Mouse (Mus musculus): ENCODE results near the gene Mkrn2os. TPM values are rescaled to one million over a fixed set of nuclear protein-coding genes. Genes with fewer than 3 reads are reported as not detected.
A peak's percentile ranks its signal among the peaks of the same experiment; 100 is the strongest.

Gene Mkrn2os
- polyA plus RNA-seq, 1 experiment from 2014 or later: 0.34 TPM

GRCm38 (mm10) chr6:115577941-115578340, 14.4 kb downstream of the Mkrn2os start:
- no peaks in the 10 kb centered on the region for H3K27me3 ChIP-seq (replicated peaks)
- 91% methylated on average over 9 of the region's 9 CpGs for WGBS
- no peaks in the 10 kb centered on the region for H3K4me1 ChIP-seq
- H3K9ac ChIP-seq: no peak overlapping the region
- H3K4me2 ChIP-seq (replicated peaks): no peak overlapping the region
- no peak for ATAC-seq (ENCODE audit: low FRiP score, low read depth)
- H3K4me3 ChIP-seq: no peak overlapping the region
- peaks cover 64% of the 10 kb centered on the region for H3K36me3 ChIP-seq
- no peaks in the 10 kb centered on the region for H3K9me3 ChIP-seq
- H3K27ac ChIP-seq: no peak overlapping the region

GRCm38 (mm10) chr6:115577407-115577806, 15.0 kb downstream of the Mkrn2os start:
- H3K4me1 ChIP-seq: no peaks in the 10 kb centered on the region
- WGBS: 86% methylated on average over 5 of the region's 5 CpGs
- no peaks in the 10 kb centered on the region for H3K27me3 ChIP-seq (replicated peaks)
- no peaks in the 10 kb centered on the region for H3K9me3 ChIP-seq
- peaks cover 69% of the 10 kb centered on the region for H3K36me3 ChIP-seq
- H3K27ac ChIP-seq: no peak overlapping the region
- H3K4me3 ChIP-seq: no peak overlapping the region
- no peak overlapping the region for H3K4me2 ChIP-seq (replicated peaks)
- ATAC-seq (ENCODE audit: low FRiP score, low read depth): no peak
- H3K9ac ChIP-seq: no peak overlapping the region

DNA sequence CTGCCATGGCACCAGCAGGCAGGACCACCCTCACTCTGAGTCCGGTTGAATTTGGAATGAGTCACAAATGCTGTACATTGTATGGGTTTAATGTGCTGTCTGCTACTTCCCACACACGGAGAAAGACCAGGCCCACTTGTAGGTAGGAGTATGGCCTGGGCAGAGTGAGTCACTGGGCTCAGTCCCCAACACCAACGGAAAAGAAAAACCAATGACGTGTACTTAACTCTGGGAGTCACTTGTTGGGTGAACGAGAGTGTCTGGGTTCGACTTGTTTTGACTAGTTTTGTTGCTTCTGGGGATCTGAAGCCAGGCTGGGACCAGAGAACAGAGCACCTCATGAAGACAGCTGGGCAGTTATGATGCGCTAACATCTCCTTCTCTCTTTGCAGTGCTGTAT, 18.2 kb downstream of the Mkrn2os start:
- WGBS: 94% methylated on average over 7 of the region's 7 CpGs

DNA sequence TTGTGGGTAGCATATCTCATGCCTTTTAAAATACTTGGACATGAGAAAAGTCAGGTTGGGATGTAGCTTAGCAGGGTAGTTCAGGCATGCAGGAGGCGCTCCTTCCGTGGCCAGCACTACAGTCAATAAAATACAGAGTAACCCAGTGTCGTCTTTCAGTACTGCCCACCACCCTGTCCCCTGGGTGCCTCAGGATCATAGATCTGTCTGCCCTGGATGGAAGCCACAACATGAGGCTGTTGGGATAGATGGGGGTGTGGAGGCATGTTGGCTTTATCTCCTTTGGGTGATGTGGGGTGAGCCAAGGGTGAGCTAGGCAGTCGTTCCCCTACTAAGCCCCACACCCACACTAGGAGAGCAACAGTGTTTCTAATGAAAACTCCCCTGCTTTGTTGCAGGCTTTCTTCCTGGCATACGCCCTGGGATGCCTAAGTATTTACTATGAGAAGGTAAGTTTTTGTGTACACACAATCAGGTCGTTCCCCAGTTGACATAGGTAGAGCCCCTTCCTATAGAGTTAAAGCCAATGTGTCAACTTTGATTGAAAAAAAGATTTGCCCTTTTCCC, 26.8 kb downstream of the Mkrn2os start:
- H3K9ac ChIP-seq: no peak overlapping the region
- H3K9me3 ChIP-seq: no peaks in the 10 kb centered on the region; the same call in 1 of the 2 replicates
- H3K27ac ChIP-seq: no peak overlapping the region
- no peaks in the 10 kb centered on the region for H3K4me1 ChIP-seq
- H3K36me3 ChIP-seq: peaks cover 56% of the 10 kb centered on the region
- no peak overlapping the region for H3K4me2 ChIP-seq (replicated peaks)
- ATAC-seq (ENCODE audit: low FRiP score, low read depth): no peak
- no peak overlapping the region for H3K4me3 ChIP-seq
- H3K27me3 ChIP-seq (replicated peaks): no peaks in the 10 kb centered on the region
- 90% methylated on average over 6 of the region's 6 CpGs for WGBS

More for the DNA sequence above, 18.2 kb downstream of the Mkrn2os start:
- Histone ChIP-seq H3K36me3 (peaks cover 76% of the 10 kb centered on the region), H3K9me3 (no peaks in the 10 kb centered on the region), H3K27me3 (replicated peaks) (no peaks in the 10 kb centered on the region), H3K4me3 (no peak overlapping the region), H3K4me2 (replicated peaks) (no peak overlapping the region), H3K9ac (no peak overlapping the region), H3K4me1 (no peaks in the 10 kb centered on the region), H3K27ac (no peak overlapping the region)
- ATAC-seq (ENCODE audit: low FRiP score, low read depth): no peak

DNA sequence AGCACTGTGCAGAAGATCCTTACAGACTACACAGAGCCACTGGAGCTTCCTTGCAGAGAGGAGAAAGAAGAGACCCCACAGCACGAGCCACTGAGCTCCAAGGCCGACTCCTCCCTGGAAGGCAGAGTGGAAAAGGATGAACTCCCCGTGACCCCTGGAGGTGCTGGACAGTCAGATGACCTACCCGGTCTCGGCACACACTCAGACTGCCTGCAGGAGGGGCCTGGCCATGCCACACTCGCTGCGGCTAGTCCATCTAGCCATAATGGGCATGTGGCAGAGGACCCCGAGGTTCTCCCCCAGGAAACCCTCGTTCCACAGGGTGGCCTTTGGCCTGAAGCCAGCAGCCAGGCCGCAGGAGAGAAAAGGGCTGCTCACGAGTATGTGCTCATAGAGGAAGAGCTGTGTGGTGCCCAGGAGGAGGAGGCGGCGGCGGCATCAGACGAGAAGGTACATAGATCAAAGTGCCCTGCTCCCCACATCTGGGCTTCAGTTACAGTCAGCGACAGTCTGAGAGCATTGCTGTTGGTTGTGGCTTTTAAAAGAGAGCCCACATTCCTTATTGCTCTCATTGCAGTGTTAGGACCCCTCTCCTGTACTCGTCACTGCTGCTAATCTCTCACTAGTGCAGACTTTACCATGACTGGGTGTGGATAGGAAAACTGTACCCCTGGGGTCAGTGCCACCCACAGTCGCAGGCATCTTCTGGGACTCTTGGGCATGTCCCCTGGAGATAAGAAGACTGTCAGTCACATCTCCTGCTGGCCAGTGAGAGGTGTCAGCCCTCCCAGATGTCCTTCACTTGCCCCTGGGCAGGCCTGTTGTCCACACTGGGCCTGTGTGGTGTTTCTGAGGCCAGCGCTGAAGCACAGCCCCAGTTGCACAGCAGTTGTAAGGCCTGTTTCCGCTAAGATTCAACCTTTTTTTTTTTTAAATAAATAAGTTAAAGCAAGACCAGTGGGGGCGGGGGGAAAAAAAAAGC, 32.4 kb downstream of the Mkrn2os start:
- Histone ChIP-seq H3K9me3 (no peaks in the 10 kb centered on the region), H3K36me3 (peaks cover 42% of the 10 kb centered on the region), H3K4me1 (no peaks in the 10 kb centered on the region), H3K4me2 (replicated peaks) (no peak overlapping the region), H3K27ac (no peak overlapping the region), H3K27me3 (replicated peaks) (no peaks in the 10 kb centered on the region), H3K9ac (no peak overlapping the region), H3K4me3 (no peak overlapping the region)
- ATAC-seq (ENCODE audit: low FRiP score, low read depth): no peak
- 77% methylated on average over 21 of the region's 21 CpGs for WGBS

- H3K4me3 ChIP-seq: no peak overlapping the region
- no peak overlapping the region for H3K4me2 ChIP-seq (replicated peaks)
- H3K27me3 ChIP-seq (replicated peaks): no peaks in the 10 kb centered on the region
- peaks cover 48% of the 10 kb centered on the region for H3K36me3 ChIP-seq
- no peak for ATAC-seq (ENCODE audit: low FRiP score, low read depth)
- no peak overlapping the region for H3K9ac ChIP-seq
- no peak overlapping the region for H3K27ac ChIP-seq
- no peaks in the 10 kb centered on the region for H3K4me1 ChIP-seq
- no peaks in the 10 kb centered on the region for H3K9me3 ChIP-seq
- WGBS: 96% methylated on average over 2 of the region's 2 CpGs
Observed at GRCm38 (mm10) chr6:115558176-115558575, 34.2 kb downstream of the Mkrn2os start.

DNA sequence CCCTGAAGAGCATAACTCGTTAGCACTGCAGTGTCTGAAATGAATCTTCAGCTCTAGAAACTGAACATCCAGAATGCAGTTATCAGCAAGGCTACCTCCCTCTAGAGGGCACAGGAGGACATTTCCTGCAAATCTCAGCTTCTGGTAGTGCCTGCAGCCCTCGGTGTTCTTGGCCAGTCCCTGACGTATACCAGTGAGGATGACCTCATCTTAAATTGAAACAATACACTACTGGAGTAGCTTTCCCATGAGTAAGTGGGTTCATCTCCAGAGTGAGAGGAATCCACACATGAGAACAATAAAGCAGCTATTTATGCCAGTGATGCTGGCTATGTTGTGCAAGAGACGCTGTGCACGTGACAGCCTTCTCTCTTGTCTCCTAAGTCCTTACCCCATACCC, 36.9 kb downstream of the Mkrn2os start:
- H3K9ac ChIP-seq: no peak overlapping the region
- no peaks in the 10 kb centered on the region for H3K27me3 ChIP-seq (replicated peaks)
- WGBS: 89% methylated on average over 5 of the region's 5 CpGs
- peaks cover 60% of the 10 kb centered on the region for H3K36me3 ChIP-seq
- H3K4me1 ChIP-seq: no peaks in the 10 kb centered on the region
- H3K9me3 ChIP-seq: no peaks in the 10 kb centered on the region
- no peak overlapping the region for H3K4me3 ChIP-seq
- no peak for ATAC-seq (ENCODE audit: low FRiP score, low read depth)
- H3K27ac ChIP-seq: no peak overlapping the region
- H3K4me2 ChIP-seq (replicated peaks): no peak overlapping the region

- H3K9me3 ChIP-seq: no peaks in the 10 kb centered on the region
- no peak overlapping the region for H3K4me3 ChIP-seq
- no peak for ATAC-seq (ENCODE audit: low FRiP score, low read depth)
- no peak overlapping the region for H3K4me2 ChIP-seq (replicated peaks)
- WGBS: 87% methylated on average over 5 of the region's 5 CpGs
- H3K27ac ChIP-seq: no peak overlapping the region
- no peaks in the 10 kb centered on the region for H3K27me3 ChIP-seq (replicated peaks)
- H3K9ac ChIP-seq: no peak overlapping the region
- H3K36me3 ChIP-seq: peaks cover 25% of the 10 kb centered on the region
- H3K4me1 ChIP-seq: peaks cover 6% of the 10 kb centered on the region
Observed at GRCm38 (mm10) chr6:115546276-115546675, 46.1 kb downstream of the Mkrn2os start.

GRCm38 (mm10) chr6:115544442-115544970, 47.9 kb downstream of the Mkrn2os start, which contains the start of gene Tsen2:
Tsen2 (plus strand) TSS chr6:115544664.
- peak within 1 kb of the TSS; percentile 70 for H3K4me3 ChIP-seq
- H3K27ac ChIP-seq: peak within 1 kb of the TSS; percentile 42; the same call in 1 of the 2 replicates
- peak within 1 kb of the TSS; percentile 82 for H3K9ac ChIP-seq
- peaks cover 16% of the 10 kb centered on the region for H3K36me3 ChIP-seq
- peak within 1 kb of the TSS; percentile 80 for H3K4me2 ChIP-seq (replicated peaks)
- no peaks in the 10 kb centered on the region for H3K9me3 ChIP-seq
- H3K27me3 ChIP-seq (replicated peaks): no peaks in the 10 kb centered on the region
- H3K4me1 ChIP-seq: peaks cover 6% of the 10 kb centered on the region
- WGBS: under 1% methylated on average over 38 of the region's 38 CpGs
- peak; percentile 94 for ATAC-seq (ENCODE audit: low FRiP score, low read depth)

- H3K9ac ChIP-seq: no peak overlapping the region
- no peak overlapping the region for H3K27ac ChIP-seq
- no peak overlapping the region for H3K4me3 ChIP-seq
- H3K4me2 ChIP-seq (replicated peaks): no peak overlapping the region
- no peak for ATAC-seq (ENCODE audit: low FRiP score, low read depth)
- no peaks in the 10 kb centered on the region for H3K27me3 ChIP-seq (replicated peaks)
- WGBS: 76% methylated on average over 3 of the region's 3 CpGs
- H3K9me3 ChIP-seq: no peaks in the 10 kb centered on the region
- no peaks in the 10 kb centered on the region for H3K36me3 ChIP-seq
- H3K4me1 ChIP-seq: peaks cover 6% of the 10 kb centered on the region
Observed at GRCm38 (mm10) chr6:115542341-115542740, 50.0 kb downstream of the Mkrn2os start.

GRCm38 (mm10) chr6:115541676-115542275, 50.6 kb downstream of the Mkrn2os start:
- no peak overlapping the region for H3K4me3 ChIP-seq
- H3K4me1 ChIP-seq: peaks cover 6% of the 10 kb centered on the region
- no peaks in the 10 kb centered on the region for H3K27me3 ChIP-seq (replicated peaks)
- no peak overlapping the region for H3K27ac ChIP-seq
- no peaks in the 10 kb centered on the region for H3K36me3 ChIP-seq
- WGBS: 59% methylated on average over 6 of the region's 6 CpGs
- H3K9ac ChIP-seq: no peak overlapping the region
- no peaks in the 10 kb centered on the region for H3K9me3 ChIP-seq
- ATAC-seq (ENCODE audit: low FRiP score, low read depth): no peak
- H3K4me2 ChIP-seq (replicated peaks): no peak overlapping the region

Data from neural tube, embryonic 12.5 days (tissue).